Mouse (Mus musculus) MN1 (cell line): Measurements from ENCODE around the gene Kif23.

Experiments used
- DNase-seq: peaks from one replicate; pipeline ENCODE4 v3.0.0-alpha.2; 2016; ENCODE audit warnings: low spot score

Kif23 gene

DNA sequence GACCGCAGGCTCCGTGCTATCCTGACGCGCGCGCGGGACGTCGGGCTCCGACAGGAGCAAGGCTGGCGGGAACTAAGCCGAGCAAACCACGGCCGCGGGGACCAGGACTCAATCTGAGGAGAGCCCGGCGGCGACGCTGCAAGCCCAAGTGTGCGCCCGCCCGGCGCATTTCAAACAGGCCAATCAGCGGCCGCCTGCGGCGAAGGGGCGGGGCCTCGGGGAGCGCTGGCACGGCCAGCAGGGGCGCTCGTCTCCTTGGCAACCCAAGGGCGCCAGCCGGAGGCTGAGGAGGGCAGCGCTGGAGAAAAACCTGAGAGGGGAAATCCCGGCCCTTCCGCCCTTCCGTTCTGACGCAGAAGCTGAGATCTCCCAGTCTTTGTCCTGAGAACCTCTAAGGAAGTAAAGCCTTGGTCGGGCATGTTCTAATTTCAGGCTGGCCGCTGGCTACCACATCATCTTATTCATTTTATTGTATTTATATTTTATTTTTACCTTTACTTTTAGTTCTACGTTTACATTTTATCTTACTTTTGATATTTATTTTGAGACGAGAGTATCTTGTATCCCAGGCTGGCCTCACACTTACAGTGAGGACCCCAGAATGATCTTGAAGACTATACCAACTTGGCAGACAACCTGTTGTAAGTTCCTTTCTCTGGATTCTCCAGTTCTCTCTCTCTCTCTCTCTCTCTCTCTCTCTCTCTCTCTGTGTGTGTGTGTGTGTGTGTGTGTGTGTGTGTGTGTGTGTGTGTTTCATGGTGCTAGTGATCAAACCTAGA is at the start of gene Kif23:
Gene Kif23, minus strand, starts transcription at position 152 of the 779 bp plus-strand sequence.
- peak; percentile 97 for DNase-seq

DNA sequence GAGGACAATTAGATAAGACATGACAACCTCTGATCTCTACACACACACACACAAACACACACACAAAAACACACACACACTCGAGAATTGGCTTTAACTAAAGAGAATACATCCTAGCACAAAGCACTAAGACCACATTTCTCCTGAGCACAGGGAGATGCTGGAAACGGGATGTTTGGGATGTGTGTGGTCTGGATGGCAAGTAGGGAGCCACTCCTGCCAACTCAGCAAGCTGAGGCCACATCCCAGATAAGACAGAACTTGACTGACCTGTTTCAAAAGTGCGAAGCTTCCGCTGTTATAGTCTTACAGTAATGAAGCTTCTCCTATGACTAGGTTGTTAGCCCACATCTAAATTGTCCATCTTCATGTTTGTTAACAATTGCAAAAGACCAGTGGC is 44.6 kb upstream of the Kif23 start:
- DNase-seq, result no peak

DNA sequence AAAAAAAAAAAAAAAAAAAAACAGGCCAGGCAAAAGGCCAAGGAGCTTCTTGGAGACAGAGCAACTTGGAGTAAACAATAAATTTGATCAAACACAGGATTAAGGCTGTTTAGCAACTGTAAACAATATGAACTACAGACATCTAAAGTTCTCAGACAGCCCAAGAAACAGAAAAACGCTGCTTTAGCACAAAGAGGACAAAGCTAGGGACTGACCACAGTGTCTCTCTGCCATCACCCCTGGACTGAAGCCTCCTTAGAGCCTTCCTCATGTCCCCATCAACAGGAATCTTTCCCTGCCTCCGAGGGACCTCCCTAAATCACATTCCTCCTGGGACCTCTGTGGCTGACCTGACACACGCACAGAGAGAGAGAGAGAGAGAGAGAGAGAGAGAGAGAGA is 44.2 kb upstream of the Kif23 start:
- DNase-seq, result no peak

DNA sequence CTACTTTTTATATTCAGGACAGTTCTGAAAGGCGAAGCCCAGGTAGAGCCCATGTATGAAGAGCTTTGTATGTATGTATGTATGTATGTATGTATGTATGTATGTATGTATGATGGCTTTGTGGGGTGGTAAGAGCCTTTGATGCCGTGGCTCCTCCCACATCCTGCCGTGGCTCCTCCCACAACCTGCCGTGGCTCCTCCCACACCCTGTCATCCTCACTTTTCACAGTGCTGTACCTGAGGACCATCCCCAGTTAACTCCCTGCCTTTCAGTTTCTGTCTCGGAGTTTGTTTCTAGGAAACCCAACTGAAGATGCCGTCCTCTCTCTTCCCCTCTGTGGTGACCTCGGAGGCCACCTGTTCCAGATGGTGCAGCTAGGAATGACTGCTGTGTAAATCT is 39.5 kb upstream of the Kif23 start:
- DNase-seq, result no peak

DNA sequence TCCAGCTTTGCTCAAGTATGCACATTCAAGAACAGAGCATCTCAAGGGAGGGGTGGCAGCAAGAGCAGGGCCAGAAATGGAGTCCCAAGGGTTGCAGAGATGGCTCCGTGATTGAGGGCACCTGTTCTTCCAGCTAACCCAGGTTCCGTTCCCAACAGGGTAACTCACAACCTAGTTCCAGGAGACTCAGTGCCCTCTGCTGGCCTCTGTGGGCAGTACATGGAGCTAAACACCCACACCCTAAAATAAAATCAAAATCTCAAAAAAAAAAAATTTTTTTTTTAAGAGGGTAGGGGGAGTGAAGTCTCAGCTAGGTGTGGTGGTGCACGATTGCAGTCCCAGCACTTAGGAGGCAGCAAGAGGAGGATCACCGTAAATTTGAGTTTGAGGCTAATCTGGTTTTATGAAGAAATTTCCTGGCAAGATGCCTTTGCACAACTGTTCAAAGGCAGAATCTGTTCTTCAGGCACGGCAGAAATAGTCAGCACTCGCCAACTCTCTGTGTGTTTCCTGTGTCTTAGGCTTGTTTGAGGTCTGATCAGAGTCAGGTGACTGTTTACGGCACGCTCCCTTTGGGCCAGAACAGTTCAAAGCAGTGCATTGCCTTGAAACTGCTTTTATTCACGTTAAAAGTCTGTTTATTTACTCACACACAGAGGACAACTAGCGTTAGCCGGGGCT is 38.7 kb upstream of the Kif23 start:
- peak; percentile 60 for DNase-seq

DNA sequence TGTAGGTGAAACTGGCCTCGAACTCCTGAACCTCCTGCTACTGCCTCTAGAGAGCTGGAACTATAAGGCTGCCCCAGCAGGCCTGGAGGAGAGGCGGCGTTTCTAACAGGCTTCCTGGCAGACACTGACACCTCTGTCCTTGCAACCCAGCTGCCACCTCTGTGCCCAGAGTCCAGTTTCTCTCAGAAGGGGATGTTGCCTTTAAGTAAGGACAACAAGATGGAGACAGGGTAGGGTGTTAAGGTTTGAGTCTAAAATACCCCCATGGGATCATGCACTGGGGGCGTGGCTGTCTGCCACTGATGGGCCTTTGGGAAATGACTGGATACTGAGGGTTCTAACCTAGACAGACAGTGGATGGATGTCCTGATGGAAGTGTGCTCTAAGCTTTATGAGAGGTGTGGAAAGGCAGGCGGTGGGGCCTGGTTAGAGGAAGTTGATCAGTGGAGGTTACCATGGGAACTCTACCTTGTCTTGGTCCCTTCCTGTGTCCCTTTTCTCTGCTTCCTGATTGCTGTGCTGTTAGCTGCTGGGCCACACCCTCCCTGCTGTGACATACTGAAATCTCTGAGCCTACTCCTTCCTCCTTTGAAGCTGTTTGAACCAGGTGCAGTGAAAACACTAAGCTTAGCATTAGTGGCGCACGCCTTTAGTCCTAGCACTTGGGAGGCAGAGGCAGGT is 36.5 kb upstream of the Kif23 start:
- no peak for DNase-seq

DNA sequence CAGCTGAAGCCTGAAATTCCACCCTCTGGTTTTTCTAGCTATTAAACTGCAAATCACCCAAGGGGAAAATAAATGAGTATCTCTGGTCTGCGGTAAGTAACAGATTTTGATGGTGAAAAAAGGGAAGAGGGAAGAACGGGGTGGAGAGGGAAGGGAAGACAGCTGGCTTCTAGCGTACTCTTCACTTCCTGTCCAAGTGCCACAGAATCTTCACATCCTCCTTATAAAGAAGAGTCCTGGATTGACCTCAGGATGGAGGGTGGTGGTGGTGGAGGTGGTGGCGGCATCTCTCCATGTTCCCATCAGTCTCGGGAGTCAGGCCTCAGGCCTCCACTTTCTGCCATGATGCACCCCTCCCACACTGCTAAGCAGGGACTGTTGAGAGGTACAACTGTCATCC is 35.3 kb upstream of the Kif23 start:
- no peak for DNase-seq

DNA sequence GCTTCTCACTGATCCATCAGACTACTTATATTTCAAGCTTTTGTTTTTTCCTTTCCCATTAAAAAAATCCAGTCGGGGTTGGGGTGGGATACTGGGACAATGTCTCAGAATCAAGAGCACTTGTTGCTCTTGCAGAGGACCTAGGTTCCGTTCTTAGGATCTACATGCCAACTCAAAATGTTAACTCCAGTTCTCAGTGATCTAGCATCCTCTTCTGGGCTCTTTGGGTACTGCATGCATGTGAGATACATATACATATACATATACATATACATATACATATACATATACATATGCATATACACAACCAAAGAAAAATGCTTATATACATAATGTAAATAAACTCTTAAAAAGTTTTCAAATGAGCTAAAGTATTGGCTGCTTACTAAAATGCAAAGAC is 33.4 kb upstream of the Kif23 start:
- no peak for DNase-seq

DNA sequence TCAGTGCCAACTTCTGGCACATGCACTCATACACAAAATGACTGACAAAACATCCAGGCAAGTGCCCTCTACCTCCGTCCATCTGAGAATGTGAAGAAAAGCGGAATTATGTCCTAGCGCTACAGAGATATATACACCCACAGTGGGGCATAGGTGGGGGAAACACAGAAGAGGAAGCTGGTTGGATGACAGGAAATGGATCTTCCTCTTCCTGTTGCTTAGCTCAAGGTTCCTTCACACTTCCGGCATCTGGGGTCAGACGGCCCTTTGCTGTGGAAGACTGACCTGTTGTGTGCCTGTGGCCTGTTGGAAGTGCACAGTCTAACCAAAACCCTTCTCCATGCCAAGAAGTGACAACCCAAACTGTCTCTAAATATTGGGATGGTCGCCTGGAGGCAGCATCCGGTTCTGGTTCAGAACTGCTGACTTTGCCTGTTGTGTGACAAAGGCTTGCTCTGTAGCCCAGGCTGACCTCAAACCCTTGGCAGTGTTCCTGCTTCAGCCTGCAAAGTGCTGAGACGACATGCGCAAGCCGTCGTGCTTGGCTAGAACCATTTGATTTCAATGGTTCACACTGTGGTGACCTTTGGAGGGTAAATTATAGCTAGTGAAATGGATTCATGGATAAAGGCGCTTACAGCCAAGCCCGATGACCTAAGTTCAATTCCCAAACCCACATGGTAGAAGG is 30.8 kb upstream of the Kif23 start:
- DNase-seq, result no peak

DNA sequence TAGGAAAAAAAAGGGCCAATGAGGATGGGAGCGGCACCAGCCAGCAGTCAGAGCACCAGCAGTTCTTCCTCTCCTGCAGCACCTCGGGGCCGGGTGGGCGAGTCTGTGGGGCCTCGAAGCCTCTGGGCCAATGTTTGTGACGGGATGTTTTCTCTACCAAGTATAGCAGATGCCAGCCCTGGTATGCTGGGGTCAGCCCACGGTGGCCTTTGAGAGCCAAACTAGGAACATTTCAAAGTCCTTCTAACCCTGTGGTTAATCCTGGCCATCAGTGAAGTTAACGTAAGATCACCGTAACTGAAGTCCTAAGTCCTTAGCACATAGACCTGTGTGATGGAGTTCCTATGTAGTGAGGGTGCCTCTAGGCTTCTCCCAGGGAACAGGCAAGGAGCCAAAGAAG is 25.5 kb upstream of the Kif23 start:
- no peak for DNase-seq

DNA sequence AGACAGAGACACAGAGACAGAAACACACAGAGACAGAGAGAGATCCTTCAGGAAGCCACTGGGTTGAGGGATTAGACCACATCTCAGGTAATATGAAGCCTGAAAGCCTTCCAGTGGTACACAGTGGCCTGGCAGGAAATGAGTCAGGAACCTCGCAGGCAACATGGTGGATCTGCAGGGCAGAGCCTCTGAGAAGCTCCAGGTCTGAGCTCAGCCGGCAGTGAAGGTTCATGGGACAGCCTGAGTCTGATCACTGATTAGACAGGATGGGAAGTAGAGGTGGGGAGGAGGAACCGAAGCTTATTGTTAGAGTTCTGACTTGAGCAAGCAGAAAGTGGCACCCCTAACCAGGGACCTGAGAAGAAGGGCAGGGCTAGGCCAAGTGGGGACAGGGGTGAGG is 24.5 kb upstream of the Kif23 start:
- DNase-seq, result no peak

DNA sequence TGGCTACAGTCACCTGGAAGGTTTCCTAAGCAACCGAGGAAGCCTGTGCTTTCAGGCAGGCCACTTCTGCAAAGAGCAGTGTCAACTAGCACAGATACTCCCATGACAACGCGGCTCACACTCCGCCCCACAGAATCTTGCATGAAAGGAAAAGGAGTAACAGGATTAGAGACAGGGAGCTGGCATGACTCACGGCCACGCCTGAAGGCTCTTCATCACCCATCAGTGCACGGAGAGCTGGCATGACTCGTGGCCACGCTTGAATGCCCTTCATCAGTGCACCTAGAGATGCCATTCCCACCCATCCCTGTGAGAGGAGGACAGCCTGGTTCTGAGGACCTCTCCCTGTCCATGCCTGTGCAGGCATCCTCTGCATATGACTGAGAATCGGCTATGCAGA is 20.8 kb upstream of the Kif23 start:
- peak; percentile 75 for DNase-seq

DNA sequence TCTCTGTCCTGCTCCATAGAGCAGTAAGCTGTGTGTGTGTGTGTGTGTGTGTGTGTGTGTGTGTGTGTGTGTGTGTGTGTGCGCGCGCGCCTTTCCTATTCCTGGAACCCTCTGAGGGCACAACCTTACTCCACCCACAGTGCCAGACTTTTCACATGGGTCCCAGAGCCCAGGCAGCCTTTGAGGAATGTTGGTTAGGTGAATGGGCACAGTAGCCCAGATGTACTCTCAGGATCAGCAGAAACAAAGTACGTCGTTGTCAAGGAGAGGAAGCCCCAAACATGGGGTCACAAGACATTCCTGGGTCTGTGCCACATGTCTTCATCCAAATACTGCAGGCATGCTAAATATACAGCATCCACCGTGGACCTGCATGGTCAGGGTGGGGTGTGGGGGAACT is 19.4 kb upstream of the Kif23 start:
- no peak for DNase-seq

DNA sequence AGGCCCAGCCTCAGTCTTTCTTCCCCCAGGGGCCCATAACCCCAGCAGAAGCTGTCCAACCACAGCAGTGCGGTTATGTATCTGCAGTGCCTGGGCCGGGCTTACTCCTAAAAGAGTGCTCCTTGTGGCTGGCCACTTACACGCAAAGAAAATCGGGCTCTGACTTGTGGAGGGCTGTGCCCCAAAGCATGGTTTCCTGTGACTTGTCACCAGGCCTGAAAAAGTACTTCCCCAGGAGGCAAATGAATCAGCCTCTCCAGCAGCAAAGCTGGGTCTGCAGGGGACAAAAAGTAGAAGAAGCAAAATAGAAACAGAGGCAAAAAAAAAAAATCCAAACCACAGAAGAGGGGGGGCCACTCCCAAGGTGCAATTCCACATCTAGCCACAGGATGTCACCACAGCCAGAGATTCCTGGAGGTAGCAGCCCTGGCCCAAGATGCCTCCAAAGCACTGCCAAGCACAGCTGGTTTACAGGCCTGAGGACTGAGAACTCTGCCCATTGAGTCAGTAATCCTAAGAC is 18.9 kb upstream of the Kif23 start:
- DNase-seq, result peak; percentile 85

DNA sequence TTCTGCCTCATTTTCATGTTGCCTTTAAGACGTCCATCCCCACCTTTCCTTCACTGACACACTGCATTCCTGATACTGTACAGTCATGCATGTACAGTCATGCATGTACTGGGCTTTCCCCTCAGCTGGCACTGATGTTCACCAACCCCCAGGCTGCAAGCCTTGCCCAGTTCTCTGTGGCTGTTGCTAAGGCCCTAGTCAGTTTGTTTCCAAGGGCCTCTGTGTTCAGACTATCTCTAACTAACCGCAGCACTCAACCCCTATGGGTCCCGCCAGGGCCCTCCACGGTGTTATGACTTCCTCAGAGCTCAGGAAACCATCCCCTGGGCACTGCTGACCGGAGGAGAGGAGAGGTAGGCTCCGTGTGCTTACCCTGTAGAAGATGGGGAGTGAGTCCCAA is 16.8 kb upstream of the Kif23 start:
- no peak for DNase-seq

DNA sequence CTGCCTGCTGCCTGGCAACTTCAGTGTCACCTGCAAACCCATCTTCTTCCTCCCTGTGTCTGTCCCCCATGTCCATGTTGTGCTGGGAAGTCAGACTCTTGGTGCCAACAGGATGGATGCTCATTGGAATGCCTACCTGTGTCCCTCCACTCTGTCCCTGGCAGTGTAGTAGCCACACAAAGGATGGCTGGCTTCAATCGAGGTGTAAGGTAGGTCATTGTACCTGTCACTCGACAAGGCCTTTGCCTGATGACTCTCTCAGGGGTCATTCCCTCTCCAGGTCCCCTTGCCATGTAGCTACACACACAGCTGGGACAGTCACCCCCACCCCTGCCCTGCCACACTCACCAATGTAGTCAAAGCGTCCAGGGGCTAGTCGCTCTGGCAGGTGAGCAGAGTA is 14.6 kb upstream of the Kif23 start:
- no peak for DNase-seq

DNA sequence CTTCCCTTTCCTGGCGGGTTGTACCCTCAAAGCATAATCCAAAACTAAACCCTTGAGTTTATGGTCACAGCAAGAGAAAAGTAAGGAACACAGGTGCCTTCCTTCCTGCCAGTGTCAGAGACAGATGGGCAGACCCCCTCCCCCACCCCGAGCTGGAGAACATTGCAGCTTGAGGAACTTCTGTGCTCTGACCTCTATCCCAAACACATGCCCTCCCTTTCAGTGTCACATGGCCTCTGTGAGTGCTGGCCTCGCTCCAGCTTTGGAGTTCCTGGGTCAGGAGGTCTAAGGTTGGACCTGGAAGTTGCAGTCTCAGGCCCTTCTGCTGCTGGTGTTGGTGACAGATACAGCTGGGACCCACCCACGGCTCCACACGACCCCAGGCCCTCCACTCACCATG is 14.2 kb upstream of the Kif23 start:
- DNase-seq, result no peak

DNA sequence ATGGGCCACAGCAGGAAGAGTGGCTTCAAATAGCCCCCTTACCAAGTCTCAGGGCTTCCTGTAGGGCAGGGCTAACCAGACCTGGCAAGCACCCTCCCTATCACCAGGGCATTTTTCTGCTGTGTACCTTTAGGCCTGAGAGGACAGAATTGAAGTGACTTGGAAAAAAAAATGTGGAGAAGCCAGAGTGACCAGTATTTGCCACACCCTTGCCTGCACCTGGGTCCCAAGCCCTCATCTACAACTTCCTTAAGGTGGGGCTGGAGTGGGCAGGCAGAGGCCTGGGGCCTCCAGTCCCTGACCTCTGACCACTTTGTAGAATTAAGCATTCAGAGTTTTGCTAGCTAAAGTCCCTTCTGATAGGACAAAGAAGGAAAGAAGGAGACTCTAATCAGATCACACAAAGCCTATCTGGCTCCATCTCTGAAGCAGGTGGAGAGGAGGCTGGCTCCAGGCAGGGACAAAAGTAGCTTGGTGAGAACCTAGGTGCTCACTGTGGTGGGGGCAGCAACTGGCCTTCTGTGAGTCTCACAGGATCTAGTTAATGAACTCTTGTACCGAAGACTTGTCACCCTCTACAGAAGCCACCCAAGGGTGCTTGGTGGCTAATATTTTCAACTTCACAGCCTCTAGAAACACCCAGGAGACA is 13.5 kb upstream of the Kif23 start:
- no peak for DNase-seq

DNA sequence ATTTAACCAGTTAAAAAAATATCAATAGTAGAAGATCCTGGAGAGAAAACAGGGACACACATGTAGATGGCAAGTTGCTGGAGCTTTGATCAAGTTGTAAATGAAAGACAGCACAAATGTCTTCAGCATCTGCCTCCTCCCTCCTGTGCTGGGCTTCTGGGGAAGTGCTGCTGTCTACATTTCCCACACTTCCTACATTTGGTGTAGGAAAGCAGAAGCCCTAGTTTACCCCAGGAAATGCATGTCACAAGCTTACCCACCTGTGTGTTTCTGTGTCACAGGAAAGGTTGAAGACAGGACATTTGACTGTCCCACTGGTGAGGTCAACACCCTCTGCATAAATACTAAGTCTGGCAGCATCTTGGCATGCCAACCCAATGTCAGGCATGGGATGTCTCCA is 8.1 kb upstream of the Kif23 start:
- DNase-seq, result no peak

DNA sequence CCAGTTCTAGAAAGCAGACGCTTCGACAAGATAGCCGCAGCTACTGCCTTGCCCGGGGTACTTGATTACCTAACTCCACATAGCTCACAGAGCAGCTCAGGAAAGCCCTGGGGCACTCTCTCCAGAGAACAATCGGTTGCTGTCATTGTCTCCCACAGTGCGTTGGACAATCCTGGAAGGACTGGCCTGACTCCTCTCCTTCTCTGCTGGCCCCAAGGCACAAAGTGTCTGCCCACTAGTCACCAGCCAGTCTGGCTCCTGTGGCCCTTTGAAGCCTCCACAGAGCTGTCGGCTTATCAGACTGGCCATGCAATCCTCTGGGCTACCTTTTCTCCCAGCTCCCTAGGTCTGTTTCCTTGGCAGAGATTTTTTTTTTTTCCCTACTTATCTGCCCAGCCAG is 5.7 kb upstream of the Kif23 start:
- no peak for DNase-seq

DNA sequence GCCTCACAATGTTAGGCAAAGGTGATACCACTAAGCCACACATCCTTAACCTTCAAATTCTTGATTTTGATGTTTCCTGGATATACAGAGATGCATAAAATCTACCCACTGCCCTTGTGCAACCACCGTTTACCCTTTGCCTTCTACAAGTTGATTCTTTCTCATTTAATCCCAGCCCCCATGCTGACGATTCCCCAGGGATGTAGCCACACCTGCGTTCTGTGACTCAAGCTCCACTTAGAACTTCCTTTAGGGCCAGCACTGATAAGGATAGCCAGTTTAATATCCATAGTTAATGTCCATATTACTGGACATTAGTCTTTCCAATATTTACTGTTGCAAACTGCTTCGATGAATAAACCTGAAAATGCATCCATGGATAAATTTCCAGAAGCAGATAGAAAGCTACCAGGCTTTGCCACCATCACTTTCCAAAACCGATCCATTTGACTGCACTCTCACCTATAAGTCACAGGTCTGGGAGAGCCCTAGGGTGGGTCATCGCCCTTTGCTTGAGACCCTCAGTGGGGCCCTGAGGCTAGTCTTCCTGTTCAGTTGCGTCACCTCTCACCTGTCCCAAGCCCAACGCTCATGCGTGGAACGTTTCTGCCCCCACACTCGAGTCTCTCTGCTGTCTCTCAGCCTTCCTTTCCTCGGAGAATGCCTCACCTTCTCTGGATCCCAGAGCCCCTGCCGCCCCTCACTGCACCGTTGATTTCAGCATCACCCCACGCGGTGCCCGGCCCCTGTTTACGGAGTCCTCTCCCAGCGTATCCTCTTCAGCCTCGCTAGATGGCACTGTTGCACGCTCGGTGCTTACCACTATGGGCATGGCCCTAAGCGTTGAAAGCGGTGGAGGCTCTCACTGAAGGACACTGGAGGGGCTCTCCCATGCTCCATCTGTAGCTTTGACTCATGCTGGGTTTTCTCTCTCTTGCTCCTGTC is 1.1 kb upstream of the Kif23 start:
- DNase-seq, result peak; percentile 92
